Mouse (Mus musculus) G1E (cell line): ENCODE results near the gene Scgb3a1. TPM values are rescaled to one million over a fixed set of nuclear protein-coding genes. Genes with fewer than 3 reads are reported as not detected.

ENCODE experiments used
- ATAC-seq: 2 replicates; pipeline ENCODE4 v1.8.0; 2016; ENCODE audit warnings: mild to moderate bottlenecking; ENCODE audit not compliant: insufficient number of reproducible peaks, poor library complexity, low FRiP score, severe bottlenecking; ENCODE audit errors: extremely low read depth
- DNase-seq: peaks from one replicate; pipeline ENCODE4 v3.0.0; 2012; ENCODE audit warnings: low spot score
- H3K27me3 ChIP-seq: 2 replicates; pipeline ENCODE4 v1.6.1; 2012; ENCODE audit warnings: mild to moderate bottlenecking, low read length, inconsistent platforms; ENCODE audit not compliant: insufficient read depth
- H3K36me3 ChIP-seq: replicated peaks from 2 replicates; pipeline ENCODE3; 2012; ENCODE audit warnings: mild to moderate bottlenecking, inconsistent platforms
- H3K4me1 ChIP-seq: 2 replicates; pipeline ENCODE4 v1.6.1; 2012; ENCODE audit warnings: low read depth, low read length, inconsistent platforms, mixed read lengths; ENCODE audit not compliant: insufficient read depth
- H3K4me3 ChIP-seq: 2 replicates; pipeline ENCODE4 v1.5.1; 2012; ENCODE audit warnings: low read depth, mild to moderate bottlenecking, inconsistent platforms, low read length, moderate library complexity, mixed read lengths
- H3K9me3 ChIP-seq: replicated peaks from 2 replicates; pipeline ENCODE4 v1.6.1; 2012; ENCODE audit warnings: inconsistent platforms
- CTCF ChIP-seq: IDR thresholded peaks from 2 replicates; pipeline ENCODE4 v1.5.1; 2012; ENCODE audit warnings: low read depth, low read length, inconsistent platforms, mixed read lengths
- GATA1 ChIP-seq: IDR thresholded peaks from 2 replicates; pipeline ENCODE4 v1.6.1; 2012; ENCODE audit warnings: borderline replicate concordance, low read length, inconsistent platforms, mixed read lengths
- GATA2 ChIP-seq: IDR thresholded peaks from 2 replicates; pipeline ENCODE4 v1.6.1; 2012; ENCODE audit warnings: low read depth, low read length, inconsistent platforms, borderline replicate concordance
- POLR2AphosphoS5 ChIP-seq: IDR thresholded peaks from 2 replicates; pipeline ENCODE4 v1.6.1; 2012; ENCODE audit warnings: low read depth, low read length, inconsistent platforms; ENCODE audit not compliant: insufficient replicate concordance
- TAL1 ChIP-seq: conservative IDR thresholded peaks from 2 replicates; pipeline ENCODE4 v1.6.1; 2012; ENCODE audit warnings: low read depth, low read length, inconsistent platforms, mixed read lengths
- polyA plus RNA-seq: library from polyadenylated mRNA; stranded (reverse); fragments of >175 nt; gene quantifications from 2 replicates; pipeline ENCODE4 v1.2.3, GENCODE M21; 2012
- total RNA-seq, 2 experiments: library from RNA; stranded (forward) in 1 of 2; stranded (reverse) in 1 of 2; fragments of 200-1000 nt in 1 of 2; fragments of >200 nt in 1 of 2; fragmentation: Nextera tagmentation in 1 of 2; gene quantifications; 2 replicates each; pipeline ENCODE4 v1.2.3; 2014 to 2017

The Scgb3a1 gene
- total and polyA plus RNA-seq, 3 experiments = not detected

- no peak for ATAC-seq
- Histone ChIP-seq H3K4me1 (peaks cover 42% of the 10 kb centered on the region), H3K27me3 (peaks cover 14% of the 10 kb centered on the region), H3K36me3 (no peaks in the 10 kb centered on the region), H3K4me3 (peak overlapping the region; percentile 67; the same call in 1 of the 2 replicates), H3K9me3 (peaks cover 5% of the 10 kb centered on the region)
- TF ChIP-seq GATA2 (no peak), TAL1 (no peak), POLR2AphosphoS5 (no peak), GATA1 (no peak), CTCF (peak; percentile 35)
- DNase-seq = peak; percentile 65
Measured at GRCm38 (mm10) chr11:49650113-49650993, 13.1 kb upstream of the Scgb3a1 start.

GRCm38 (mm10) chr11:49650994-49651761, 12.2 kb upstream of the Scgb3a1 start:
- H3K27me3 ChIP-seq = peaks cover 14% of the 10 kb centered on the region
- H3K4me1 ChIP-seq = peaks cover 39% of the 10 kb centered on the region
- H3K36me3 ChIP-seq = no peaks in the 10 kb centered on the region
- TF ChIP-seq TAL1 = no peak
- no peak for TF ChIP-seq GATA2
- no peak for TF ChIP-seq GATA1
- TF ChIP-seq POLR2AphosphoS5 = no peak
- no peak for TF ChIP-seq CTCF
- ATAC-seq (peak; percentile 86), DNase-seq (peak; percentile 70)
- peak overlapping the region; percentile 67; the same call in 1 of the 2 replicates for H3K4me3 ChIP-seq
- peaks cover 5% of the 10 kb centered on the region for H3K9me3 ChIP-seq

- peaks cover 5% of the 10 kb centered on the region for H3K9me3 ChIP-seq
- TF ChIP-seq GATA1 (no peak), CTCF (no peak), TAL1 (no peak), POLR2AphosphoS5 (no peak), GATA2 (no peak)
- peak; percentile 71 for DNase-seq
- peaks cover 16% of the 10 kb centered on the region for H3K27me3 ChIP-seq
- peak; percentile 50 for ATAC-seq
- H3K36me3 ChIP-seq = no peaks in the 10 kb centered on the region
- H3K4me3 ChIP-seq = peak overlapping the region; percentile 58; the same call in 1 of the 2 replicates
- peaks cover 39% of the 10 kb centered on the region for H3K4me1 ChIP-seq
Measured at GRCm38 (mm10) chr11:49651762-49652322, 11.6 kb upstream of the Scgb3a1 start.

- Histone ChIP-seq H3K9me3 (peaks cover 5% of the 10 kb centered on the region), H3K4me3 (peak overlapping the region; percentile 58; the same call in 1 of the 2 replicates), H3K27me3 (peaks cover 13% of the 10 kb centered on the region), H3K36me3 (no peaks in the 10 kb centered on the region), H3K4me1 (peaks cover 39% of the 10 kb centered on the region)
- TF ChIP-seq CTCF (peak; percentile 16; the same call in 1 of the 2 replicates), POLR2AphosphoS5 (no peak)
- ATAC-seq (0 out of 2 replicates have a peak, but pooled peaks have one; percentile 18), DNase-seq (peak; percentile 69)
Measured at GRCm38 (mm10) chr11:49652401-49653078, 10.9 kb upstream of the Scgb3a1 start.

GRCm38 (mm10) chr11:49653079-49653408, 10.4 kb upstream of the Scgb3a1 start:
- DNase-seq (no peak), ATAC-seq (no peak)
- Histone ChIP-seq H3K27me3 (peaks cover 11% of the 10 kb centered on the region; the same call in 1 of the 2 replicates), H3K36me3 (no peaks in the 10 kb centered on the region), H3K4me3 (no peak overlapping the region; the same call in 1 of the 2 replicates), H3K4me1 (peaks cover 39% of the 10 kb centered on the region), H3K9me3 (peaks cover 5% of the 10 kb centered on the region)
- TF ChIP-seq POLR2AphosphoS5 = no peak
- no peak for TF ChIP-seq TAL1
- TF ChIP-seq CTCF = no peak
- no peak for TF ChIP-seq GATA1
- TF ChIP-seq GATA2 = no peak
